Mouse (Mus musculus): ENCODE results near the gene Wwc2.

DNA sequence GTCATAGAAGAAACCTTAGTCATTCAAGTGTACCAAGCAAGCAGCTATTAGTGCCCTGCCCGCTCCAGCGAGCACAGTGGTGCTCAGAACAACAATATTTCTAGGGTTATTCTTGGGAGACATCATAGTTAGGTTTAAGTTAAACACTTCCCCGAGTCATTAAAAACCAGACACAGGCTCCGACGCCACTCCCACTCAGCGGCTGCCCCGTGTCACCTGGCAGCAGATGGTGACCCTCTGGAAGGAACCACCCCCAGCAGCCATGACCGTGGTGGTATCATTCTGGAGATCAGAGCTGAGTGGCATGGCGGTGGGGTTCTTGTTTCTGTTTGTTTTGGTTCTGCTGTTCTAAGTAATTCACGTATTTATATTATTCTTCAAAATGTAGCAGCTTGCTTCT is 5.1 kb downstream of the Wwc2 start:
- no peak for TF ChIP-seq CTCF (IDR thresholded peaks at IDR 0.05; ENCODE audit: borderline replicate concordance, insufficient read depth, low read length)
- TF ChIP-seq POLR2A (IDR thresholded peaks at IDR 0.05; ENCODE audit: low read depth, low read length), result no peak
